Mouse (Mus musculus): ENCODE data around the gene Primpol. TPM values are rescaled to one million over a fixed set of nuclear protein-coding genes. Genes with fewer than 3 reads are reported as not detected.
A peak's percentile ranks its signal among the peaks of the same experiment; 100 is the strongest.

The Primpol gene
- polyA plus RNA-seq, 1 experiment from 2014 or later: 13.8 TPM

GRCm38 (mm10) chr8:46625166-46625565, 8.2 kb upstream of the Primpol start:
- H3K4me3 ChIP-seq (replicated peaks): no peak overlapping the region
- H3K9me3 ChIP-seq: no peaks in the 10 kb centered on the region
- no peak overlapping the region for H3K9ac ChIP-seq
- no peaks in the 10 kb centered on the region for H3K36me3 ChIP-seq
- H3K4me1 ChIP-seq: 0 out of 2 replicates have a peak, but pooled peaks cover 3% of the 10 kb centered on the region
- no peak overlapping the region for H3K27ac ChIP-seq
- 5% methylated on average over 1 of the region's 1 CpGs for WGBS
- H3K4me2 ChIP-seq: no peak overlapping the region
- H3K27me3 ChIP-seq (replicated peaks): no peaks in the 10 kb centered on the region
- no peak for ATAC-seq (ENCODE audit: insufficient read depth, low FRiP score, low read depth)

- H3K4me1 ChIP-seq: 0 out of 2 replicates have a peak, but pooled peaks cover 3% of the 10 kb centered on the region
- H3K9ac ChIP-seq: no peak overlapping the region
- no peaks in the 10 kb centered on the region for H3K27me3 ChIP-seq (replicated peaks)
- no peaks in the 10 kb centered on the region for H3K9me3 ChIP-seq
- H3K36me3 ChIP-seq: no peaks in the 10 kb centered on the region
- 59% methylated on average over 9 of the region's 9 CpGs for WGBS
- H3K27ac ChIP-seq: no peak overlapping the region
- no peak overlapping the region for H3K4me3 ChIP-seq (replicated peaks)
- no peak overlapping the region for H3K4me2 ChIP-seq
- ATAC-seq (ENCODE audit: insufficient read depth, low FRiP score, low read depth): no peak
Measured at GRCm38 (mm10) chr8:46622446-46623270, 5.6 kb upstream of the Primpol start.

GRCm38 (mm10) chr8:46618639-46619320, 1.8 kb upstream of the Primpol start:
- peak overlapping the region; percentile 68; the same call in 1 of the 2 replicates for H3K9ac ChIP-seq
- WGBS: 8% methylated on average over 10 of the region's 10 CpGs
- no peak for ATAC-seq (ENCODE audit: insufficient read depth, low FRiP score, low read depth)
- H3K4me2 ChIP-seq: peak overlapping the region; percentile 65
- no peaks in the 10 kb centered on the region for H3K27me3 ChIP-seq (replicated peaks)
- H3K4me3 ChIP-seq (replicated peaks): peak overlapping the region; percentile 84
- H3K4me1 ChIP-seq: peaks cover 8% of the 10 kb centered on the region; the same call in 1 of the 2 replicates
- no peaks in the 10 kb centered on the region for H3K9me3 ChIP-seq
- no peak overlapping the region for H3K27ac ChIP-seq
- H3K36me3 ChIP-seq: no peaks in the 10 kb centered on the region

- Histone ChIP-seq H3K9me3 (no peaks in the 10 kb centered on the region), H3K4me2 (peak overlapping the region; percentile 65), H3K27me3 (replicated peaks) (no peaks in the 10 kb centered on the region), H3K27ac (peak overlapping the region; percentile 91), H3K4me1 (peaks cover 8% of the 10 kb centered on the region; the same call in 1 of the 2 replicates), H3K36me3 (no peaks in the 10 kb centered on the region), H3K9ac (peak overlapping the region; percentile 68), H3K4me3 (replicated peaks) (peak overlapping the region; percentile 84)
- peak; percentile 32 for ATAC-seq (ENCODE audit: insufficient read depth, low FRiP score, low read depth)
- WGBS: under 1% methylated on average over 38 of the region's 38 CpGs
Measured at GRCm38 (mm10) chr8:46617690-46618620, 943 bp upstream of the Primpol start.

GRCm38 (mm10) chr8:46615936-46616335, 1.1 kb downstream of the Primpol start:
- H3K36me3 ChIP-seq: no peaks in the 10 kb centered on the region
- H3K4me1 ChIP-seq: peaks cover 8% of the 10 kb centered on the region; the same call in 1 of the 2 replicates
- no peaks in the 10 kb centered on the region for H3K9me3 ChIP-seq
- H3K27me3 ChIP-seq (replicated peaks): no peaks in the 10 kb centered on the region
- H3K4me2 ChIP-seq: peak overlapping the region; percentile 65
- no peak for ATAC-seq (ENCODE audit: insufficient read depth, low FRiP score, low read depth)
- H3K9ac ChIP-seq: no peak overlapping the region
- H3K27ac ChIP-seq: no peak overlapping the region
- 78% methylated on average over 8 of the region's 8 CpGs for WGBS
- H3K4me3 ChIP-seq (replicated peaks): peak overlapping the region; percentile 84; the same call in 1 of the 2 replicates

GRCm38 (mm10) chr8:46613377-46613776, 3.6 kb downstream of the Primpol start:
- H3K9ac ChIP-seq: no peak overlapping the region
- no peaks in the 10 kb centered on the region; the same call in 1 of the 2 replicates for H3K36me3 ChIP-seq
- H3K27ac ChIP-seq: 0 out of 2 replicates have a peak overlapping the region, but pooled peaks have one; percentile 26
- H3K27me3 ChIP-seq (replicated peaks): no peaks in the 10 kb centered on the region
- no peak for ATAC-seq (ENCODE audit: insufficient read depth, low FRiP score, low read depth)
- WGBS: 47% methylated on average over 4 of the region's 4 CpGs
- no peak overlapping the region for H3K4me2 ChIP-seq
- H3K9me3 ChIP-seq: no peaks in the 10 kb centered on the region
- H3K4me3 ChIP-seq (replicated peaks): no peak overlapping the region
- peaks cover 8% of the 10 kb centered on the region; the same call in 1 of the 2 replicates for H3K4me1 ChIP-seq

- ATAC-seq (ENCODE audit: insufficient read depth, low FRiP score, low read depth): no peak
- no peak overlapping the region for H3K4me3 ChIP-seq (replicated peaks)
- H3K9me3 ChIP-seq: no peaks in the 10 kb centered on the region
- H3K36me3 ChIP-seq: no peaks in the 10 kb centered on the region; the same call in 1 of the 2 replicates
- WGBS: 66% methylated on average over 4 of the region's 4 CpGs
- no peak overlapping the region; the same call in 1 of the 2 replicates for H3K27ac ChIP-seq
- H3K4me2 ChIP-seq: no peak overlapping the region
- peaks cover 8% of the 10 kb centered on the region; the same call in 1 of the 2 replicates for H3K4me1 ChIP-seq
- H3K9ac ChIP-seq: no peak overlapping the region
- H3K27me3 ChIP-seq (replicated peaks): no peaks in the 10 kb centered on the region
Measured at GRCm38 (mm10) chr8:46612913-46613312, 4.1 kb downstream of the Primpol start.

- Histone ChIP-seq H3K36me3 (no peaks in the 10 kb centered on the region; the same call in 1 of the 2 replicates), H3K4me1 (peaks cover 7% of the 10 kb centered on the region; the same call in 1 of the 2 replicates), H3K9ac (no peak overlapping the region), H3K9me3 (no peaks in the 10 kb centered on the region), H3K27me3 (replicated peaks) (no peaks in the 10 kb centered on the region), H3K27ac (0 out of 2 replicates have a peak overlapping the region, but pooled peaks have one; percentile 16), H3K4me3 (replicated peaks) (no peak overlapping the region), H3K4me2 (no peak overlapping the region)
- 0 out of 2 replicates have a peak, but pooled peaks have one; percentile 28 for ATAC-seq (ENCODE audit: insufficient read depth, low FRiP score, low read depth)
- 79% methylated on average over 8 of the region's 8 CpGs for WGBS
Measured at GRCm38 (mm10) chr8:46611557-46611956, 5.5 kb downstream of the Primpol start.

GRCm38 (mm10) chr8:46606930-46607329, 10.1 kb downstream of the Primpol start:
- 69% methylated on average over 1 of the region's 1 CpGs for WGBS
- H3K27ac ChIP-seq: no peak overlapping the region
- ATAC-seq (ENCODE audit: insufficient read depth, low FRiP score, low read depth): no peak
- H3K9me3 ChIP-seq: no peaks in the 10 kb centered on the region
- no peak overlapping the region for H3K4me3 ChIP-seq (replicated peaks)
- H3K4me2 ChIP-seq: no peak overlapping the region
- H3K36me3 ChIP-seq: peaks cover 6% of the 10 kb centered on the region; the same call in 1 of the 2 replicates
- no peaks in the 10 kb centered on the region for H3K27me3 ChIP-seq (replicated peaks)
- H3K9ac ChIP-seq: no peak overlapping the region
- no peaks in the 10 kb centered on the region for H3K4me1 ChIP-seq

- Histone ChIP-seq H3K9ac (no peak overlapping the region), H3K9me3 (no peaks in the 10 kb centered on the region), H3K4me2 (no peak overlapping the region), H3K36me3 (0 out of 2 replicates have a peak, but pooled peaks cover 6% of the 10 kb centered on the region), H3K27me3 (replicated peaks) (no peaks in the 10 kb centered on the region), H3K4me1 (no peaks in the 10 kb centered on the region), H3K27ac (no peak overlapping the region), H3K4me3 (replicated peaks) (no peak overlapping the region)
- 83% methylated on average over 5 of the region's 5 CpGs for WGBS
- ATAC-seq (ENCODE audit: insufficient read depth, low FRiP score, low read depth): no peak
Measured at GRCm38 (mm10) chr8:46603587-46603986, 13.4 kb downstream of the Primpol start.

All from stomach, embryonic 15.5 days (tissue).